Mouse (Mus musculus): ENCODE measurements around the gene 1700037C18Rik.
A peak's percentile ranks its signal among the peaks of the same experiment; 100 is the strongest.

1700037C18Rik gene

GRCm38 (mm10) chr16:3908537-3909111, at the start of gene 1700037C18Rik, which contains the start of gene Cluap1:
1700037C18Rik (minus strand) TSS chr16:3908689.
Cluap1 (plus strand) TSS chr16:3908801.
- DNase-seq (ENCODE audit: low spot score), result peak; percentile 96

DNA sequence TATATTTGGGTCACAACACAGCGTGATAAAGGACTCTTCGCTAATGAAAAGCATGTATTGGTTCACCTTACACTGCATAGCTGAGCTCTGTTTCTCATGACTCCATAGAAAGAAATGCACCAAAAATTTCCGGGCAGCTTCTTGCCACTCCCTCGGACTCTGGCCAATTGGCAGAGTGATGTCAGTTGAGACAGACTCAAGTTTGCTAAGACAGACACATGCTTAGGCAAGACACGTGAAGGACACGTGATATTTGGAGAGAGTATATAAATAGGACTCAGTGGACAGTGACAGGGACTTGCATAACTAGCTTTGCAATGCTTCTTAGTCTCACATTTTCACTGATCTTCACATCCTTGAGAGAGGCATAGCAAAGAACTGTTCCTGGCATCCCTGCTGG, 47.9 kb upstream of the 1700037C18Rik start:
- no peak for DNase-seq (ENCODE audit: low spot score)

DNA sequence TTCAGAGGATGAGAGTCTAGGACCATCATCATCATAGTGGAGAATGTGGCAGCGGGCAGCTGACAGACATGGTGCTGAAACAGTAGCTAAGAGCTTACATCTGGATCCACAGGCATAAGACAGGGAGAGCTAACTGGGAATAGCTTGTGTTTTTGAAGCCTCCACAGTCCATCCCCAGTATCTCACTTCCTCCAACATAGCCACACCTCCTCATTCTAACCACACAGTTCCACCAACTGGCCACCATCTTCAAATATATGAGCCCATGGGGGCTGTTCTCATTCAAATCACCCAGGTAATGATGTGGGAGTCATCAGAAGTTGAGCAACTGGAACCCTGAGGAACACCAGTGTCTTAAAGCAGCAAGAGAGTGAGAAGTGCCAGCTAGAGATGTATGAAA, 42.7 kb upstream of the 1700037C18Rik start:
- DNase-seq (ENCODE audit: low spot score), result no peak

DNA sequence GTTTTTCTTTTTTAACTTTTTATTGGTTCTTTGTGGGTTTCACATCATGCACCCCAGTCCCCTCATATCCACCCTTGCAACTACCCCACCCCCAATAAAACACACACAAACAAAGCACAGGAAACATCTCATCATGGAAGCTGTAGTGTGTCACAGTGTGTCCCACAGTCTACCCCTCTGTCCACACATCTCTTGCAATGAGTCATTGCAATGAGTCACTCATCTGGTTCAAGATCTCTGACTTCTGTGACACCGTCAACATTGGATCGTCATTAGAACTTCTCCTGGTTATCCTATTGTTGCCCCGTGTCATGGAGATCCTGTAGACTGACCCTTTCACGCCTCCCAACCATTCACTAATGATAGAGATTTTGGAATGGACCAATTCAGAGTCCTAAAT, 26.2 kb upstream of the 1700037C18Rik start:
- no peak for DNase-seq (ENCODE audit: low spot score)

DNA sequence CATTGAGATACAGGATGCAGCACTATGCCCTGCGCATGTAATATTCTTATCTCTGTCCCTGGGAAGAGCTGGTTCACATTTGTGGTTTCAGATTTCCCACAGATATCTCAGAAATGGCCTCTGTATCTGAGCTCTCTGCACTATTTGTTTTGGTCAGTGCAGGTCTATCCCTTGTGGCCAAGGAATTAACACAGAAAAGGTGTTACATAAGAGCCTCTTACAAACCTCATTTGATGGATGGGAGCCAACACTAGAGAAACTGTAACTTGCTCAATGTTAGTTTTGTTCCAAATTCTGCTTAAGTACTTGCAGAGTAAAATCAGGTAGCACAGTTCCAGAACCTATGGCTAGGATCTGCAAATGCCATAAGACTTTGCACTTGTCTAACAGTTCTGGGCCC, 25.6 kb upstream of the 1700037C18Rik start:
- DNase-seq (ENCODE audit: low spot score), result no peak

DNA sequence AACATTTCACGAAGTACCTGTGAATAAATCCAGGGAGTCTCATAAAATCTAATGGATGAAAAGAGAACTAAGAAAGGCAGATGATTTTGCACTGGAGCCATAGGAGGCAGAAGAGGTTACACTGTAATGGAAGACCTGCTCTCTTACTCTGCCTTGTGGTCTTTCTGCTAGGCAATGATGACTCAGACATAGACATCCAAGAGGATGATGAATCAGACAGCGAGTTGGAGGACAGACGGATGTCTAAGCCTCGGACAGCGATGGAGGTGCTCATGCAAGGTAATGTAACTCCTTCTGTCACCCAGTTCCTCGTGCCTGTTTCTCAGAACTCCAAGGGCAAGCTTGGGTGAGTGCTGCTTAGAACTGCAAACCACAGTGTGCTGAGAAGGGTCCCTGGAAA, 25.0 kb upstream of the 1700037C18Rik start:
- no peak for DNase-seq (ENCODE audit: low spot score)

- no peak for DNase-seq (ENCODE audit: low spot score)
Measured at GRCm38 (mm10) chr16:3929151-3929550, 20.7 kb upstream of the 1700037C18Rik start.

GRCm38 (mm10) chr16:3928582-3928981, 20.1 kb upstream of the 1700037C18Rik start:
- DNase-seq (ENCODE audit: low spot score), result no peak

- DNase-seq (ENCODE audit: low spot score), result no peak
Measured at GRCm38 (mm10) chr16:3923966-3924365, 15.5 kb upstream of the 1700037C18Rik start.

GRCm38 (mm10) chr16:3923515-3923914, 15.0 kb upstream of the 1700037C18Rik start:
- no peak for DNase-seq (ENCODE audit: low spot score)

DNA sequence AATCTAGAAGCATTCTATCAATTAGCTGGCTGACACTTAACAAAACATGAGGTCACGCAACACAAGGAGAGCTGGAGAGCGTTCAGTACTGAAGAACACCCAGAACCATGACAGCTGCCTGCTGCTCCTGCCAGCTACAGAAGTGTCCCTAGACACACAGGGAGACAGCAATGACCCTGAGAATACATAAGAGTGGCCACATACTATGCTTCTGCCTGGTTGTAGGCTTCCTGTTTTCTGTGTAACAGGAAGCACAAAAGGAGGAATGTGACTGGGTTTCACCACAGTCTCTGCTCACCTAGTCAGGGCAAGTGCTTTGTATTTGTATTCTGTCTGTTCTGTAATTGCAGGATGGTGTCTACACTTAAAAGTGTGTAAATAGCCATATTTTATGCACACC, 12.3 kb upstream of the 1700037C18Rik start:
- DNase-seq (ENCODE audit: low spot score), result no peak

- DNase-seq (ENCODE audit: low spot score), result no peak
Measured at GRCm38 (mm10) chr16:3909118-3909517, 629 bp upstream of the 1700037C18Rik start.

- no peak for DNase-seq (ENCODE audit: low spot score)
Measured at GRCm38 (mm10) chr16:3907471-3907870, 1.0 kb downstream of the 1700037C18Rik start.

- no peak for DNase-seq (ENCODE audit: low spot score)
Measured at GRCm38 (mm10) chr16:3896553-3896952, 11.9 kb downstream of the 1700037C18Rik start.

GRCm38 (mm10) chr16:3896046-3896445, 12.4 kb downstream of the 1700037C18Rik start:
- DNase-seq (ENCODE audit: low spot score), result no peak

DNA sequence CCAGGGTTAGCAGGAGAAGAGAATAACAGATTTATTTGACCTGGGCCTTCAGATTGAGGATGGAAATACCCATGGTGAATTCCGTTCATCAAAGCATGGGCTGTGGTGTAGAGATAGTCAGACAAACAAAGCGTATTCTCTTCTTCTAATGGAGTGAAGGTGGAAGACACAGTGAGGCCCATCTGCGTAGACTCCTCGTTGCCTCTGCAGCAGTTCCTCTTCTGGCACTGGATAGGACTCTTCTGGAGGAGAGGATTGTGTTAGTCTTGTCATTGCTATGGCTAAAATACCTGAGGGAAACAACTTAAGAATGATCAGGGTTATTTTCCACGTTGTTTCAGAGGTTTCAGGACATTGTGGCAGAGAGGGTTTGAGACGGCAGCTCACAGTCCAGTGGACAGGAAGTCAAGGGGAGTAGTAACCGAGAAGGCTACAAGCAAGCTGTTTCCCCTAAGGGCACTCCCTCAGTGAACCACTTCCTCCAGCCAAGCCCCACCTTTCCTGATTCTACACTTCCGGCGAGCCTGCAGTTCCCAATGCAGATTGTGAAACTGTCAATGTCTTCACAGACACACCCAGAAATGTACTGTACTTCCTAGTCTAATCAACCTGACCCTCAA, 13.2 kb downstream of the 1700037C18Rik start:
- DNase-seq (ENCODE audit: low spot score), result no peak

- DNase-seq (ENCODE audit: low spot score), result peak; percentile 79
Measured at GRCm38 (mm10) chr16:3893739-3894138, 14.8 kb downstream of the 1700037C18Rik start.

GRCm38 (mm10) chr16:3891621-3892295, 16.7 kb downstream of the 1700037C18Rik start:
- DNase-seq (ENCODE audit: low spot score), result no peak

GRCm38 (mm10) chr16:3885065-3885670, 23.3 kb downstream of the 1700037C18Rik start:
- peak; percentile 19 for DNase-seq (ENCODE audit: low spot score)

- peak; percentile 95 for DNase-seq (ENCODE audit: low spot score)
Measured at GRCm38 (mm10) chr16:3884201-3885064, 24.1 kb downstream of the 1700037C18Rik start, which contains the start of the genes Zfp597 and Gm20695. Zfp597 (minus strand) TSS chr16:3884561. Gm20695 (plus strand) TSS chr16:3884648.

DNA sequence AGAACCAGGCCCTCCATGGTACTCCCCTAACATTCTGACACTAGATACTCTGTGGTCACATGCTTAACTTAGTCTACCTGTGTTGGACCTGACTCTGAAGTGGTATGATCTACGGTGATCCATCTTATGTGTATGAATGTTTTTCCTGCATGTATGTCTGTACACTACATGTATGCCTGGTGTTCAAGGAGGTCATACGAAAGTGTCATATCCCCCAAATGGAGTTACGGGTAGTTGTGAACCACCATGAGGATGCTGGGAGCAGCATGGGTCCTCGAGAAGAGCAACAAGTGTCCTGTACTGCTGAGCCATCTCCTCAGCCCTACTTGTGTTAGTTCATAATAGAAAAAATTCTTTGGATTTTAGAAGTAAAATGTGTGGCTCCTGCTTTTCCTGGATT, 32.1 kb downstream of the 1700037C18Rik start:
- DNase-seq (ENCODE audit: low spot score), result no peak
